Mouse (Mus musculus) heart, embryonic 13.5 days (tissue): Measurements from ENCODE around the gene Alg1. TPM values are rescaled to one million over a fixed set of nuclear protein-coding genes. Genes with fewer than 3 reads are reported as not detected.

Experiments
- ATAC-seq: fragments of 200-750 bp; cut with Nextera tagmentation; 2 replicates; pipeline ENCODE4 v1.8.0; 2017; ENCODE audit warnings: moderate TSS enrichment; ENCODE audit not compliant: insufficient number of reproducible peaks, low FRiP score, low TSS enrichment; ENCODE audit errors: extremely low read depth
- H3K27ac ChIP-seq: fragments of 300-500 bp; sonication (generic); replicated peaks from 2 replicates; pipeline ENCODE4 v1.5.1; 2015; ENCODE audit warnings: moderate library complexity, mild to moderate bottlenecking, inconsistent platforms
- H3K27me3 ChIP-seq: fragments of 300-500 bp; sonication (generic); replicated peaks from 2 replicates; pipeline ENCODE4 v1.6.1; 2015; ENCODE audit warnings: mild to moderate bottlenecking, inconsistent platforms
- H3K36me3 ChIP-seq: fragments of 300-500 bp; sonication (generic); 2 replicates; pipeline ENCODE4 v1.6.1; 2015; ENCODE audit warnings: mild to moderate bottlenecking, inconsistent platforms
- H3K4me1 ChIP-seq: fragments of 300-500 bp; sonication (generic); 2 replicates; pipeline ENCODE4 v1.6.1; 2015; ENCODE audit warnings: inconsistent platforms
- H3K4me2 ChIP-seq: fragments of 300-500 bp; sonication (generic); 2 replicates; pipeline ENCODE4 v1.6.1; 2015; ENCODE audit warnings: inconsistent platforms, mild to moderate bottlenecking, moderate library complexity
- H3K4me3 ChIP-seq: fragments of 300-500 bp; sonication (generic); 2 replicates; pipeline ENCODE4 v1.5.1; 2015; ENCODE audit warnings: moderate library complexity, mild to moderate bottlenecking, inconsistent platforms
- H3K9ac ChIP-seq: fragments of 300-500 bp; sonication (generic); 2 replicates; pipeline ENCODE4 v1.6.1; 2015; ENCODE audit warnings: inconsistent platforms, mild to moderate bottlenecking, moderate library complexity
- H3K9me3 ChIP-seq: fragments of 300-500 bp; sonication (generic); 2 replicates; pipeline ENCODE4 v1.6.1; 2016; ENCODE audit warnings: inconsistent platforms
- WGBS: fragments of 180-500 bp; shearing (Covaris S2); methylation state at CpG from one replicate; pipeline ENCODE4 v1.1.7; 2015; ENCODE audit warnings: mixed read lengths; 5-methylcytosine and 5-hydroxymethylcytosine counted together
- polyA plus RNA-seq: library from polyadenylated mRNA; unstranded; fragments of >200 nt; fragmentation: Nextera tagmentation; extraction: Ambion mirVana; gene quantifications from 2 replicates; pipeline ENCODE4 v1.2.1, GENCODE M21; 2015

Alg1 gene
- polyA plus RNA-seq, 1 experiment from 2014 or later = 22.2 TPM

GRCm38 (mm10) chr16:5242882-5243281 is 9.5 kb downstream of the Alg1 start:
- ATAC-seq = no peak
- Histone ChIP-seq H3K9ac (no peak overlapping the region), H3K27me3 (no peaks in the 10 kb centered on the region), H3K9me3 (no peaks in the 10 kb centered on the region), H3K27ac (no peak overlapping the region), H3K4me1 (no peaks in the 10 kb centered on the region), H3K4me2 (no peak overlapping the region), H3K4me3 (no peak overlapping the region), H3K36me3 (peaks cover 93% of the 10 kb centered on the region)
- 83% methylated on average over 6 of the region's 6 CpGs for WGBS

- H3K4me1 ChIP-seq = no peaks in the 10 kb centered on the region
- H3K9ac ChIP-seq = no peak overlapping the region
- H3K36me3 ChIP-seq = peaks cover 93% of the 10 kb centered on the region
- H3K9me3 ChIP-seq = no peaks in the 10 kb centered on the region
- no peak overlapping the region for H3K27ac ChIP-seq
- peak; percentile 25; the same call in 1 of the 2 replicates for ATAC-seq
- H3K4me2 ChIP-seq = no peak overlapping the region
- 28% methylated on average over 7 of the region's 7 CpGs for WGBS
- no peaks in the 10 kb centered on the region for H3K27me3 ChIP-seq
- H3K4me3 ChIP-seq = no peak overlapping the region
These were observed 11.0 kb downstream of the Alg1 start for GRCm38 (mm10) chr16:5244411-5244810.

GRCm38 (mm10) chr16:5250891-5251290 is 17.5 kb downstream of the Alg1 start:
- H3K9ac ChIP-seq = no peak overlapping the region
- ATAC-seq = no peak
- H3K4me3 ChIP-seq = no peak overlapping the region
- WGBS = 88% methylated on average over 3 of the region's 3 CpGs
- H3K4me1 ChIP-seq = peaks cover 15% of the 10 kb centered on the region
- no peaks in the 10 kb centered on the region for H3K9me3 ChIP-seq
- no peak overlapping the region for H3K4me2 ChIP-seq
- H3K27me3 ChIP-seq = no peaks in the 10 kb centered on the region
- H3K36me3 ChIP-seq = peaks cover 57% of the 10 kb centered on the region
- H3K27ac ChIP-seq = no peak overlapping the region

- no peaks in the 10 kb centered on the region for H3K9me3 ChIP-seq
- H3K4me1 ChIP-seq = peaks cover 17% of the 10 kb centered on the region
- H3K27ac ChIP-seq = no peak overlapping the region
- no peak overlapping the region for H3K4me3 ChIP-seq
- no peaks in the 10 kb centered on the region for H3K27me3 ChIP-seq
- H3K36me3 ChIP-seq = peaks cover 46% of the 10 kb centered on the region
- WGBS = 83% methylated on average over 2 of the region's 2 CpGs
- no peak for ATAC-seq
- no peak overlapping the region for H3K4me2 ChIP-seq
- no peak overlapping the region for H3K9ac ChIP-seq
These were observed 18.8 kb downstream of the Alg1 start for GRCm38 (mm10) chr16:5252260-5252659.

GRCm38 (mm10) chr16:5254346-5255025 is 21.1 kb downstream of the Alg1 start:
- peak; percentile 48 for ATAC-seq
- peak overlapping the region; percentile 87 for H3K4me2 ChIP-seq
- peak overlapping the region; percentile 80 for H3K4me3 ChIP-seq
- H3K27ac ChIP-seq = peak overlapping the region; percentile 85
- no peaks in the 10 kb centered on the region for H3K9me3 ChIP-seq
- H3K9ac ChIP-seq = peak overlapping the region; percentile 90
- peaks cover 17% of the 10 kb centered on the region for H3K4me1 ChIP-seq
- no peaks in the 10 kb centered on the region for H3K27me3 ChIP-seq
- H3K36me3 ChIP-seq = peaks cover 24% of the 10 kb centered on the region
- 5% methylated on average over 15 of the region's 15 CpGs for WGBS

GRCm38 (mm10) chr16:5255081-5255740 is 21.8 kb downstream of the Alg1 start:
- peaks cover 17% of the 10 kb centered on the region for H3K4me1 ChIP-seq
- peak overlapping the region; percentile 90 for H3K9ac ChIP-seq
- peak overlapping the region; percentile 85 for H3K27ac ChIP-seq
- no peaks in the 10 kb centered on the region for H3K27me3 ChIP-seq
- H3K4me3 ChIP-seq = peak overlapping the region; percentile 80
- no peak for ATAC-seq
- no peaks in the 10 kb centered on the region for H3K9me3 ChIP-seq
- H3K4me2 ChIP-seq = peak overlapping the region; percentile 87
- 2% methylated on average over 27 of the region's 27 CpGs for WGBS
- H3K36me3 ChIP-seq = peaks cover 17% of the 10 kb centered on the region

- Histone ChIP-seq H3K9ac (peak within 1 kb of the TSS; percentile 90), H3K4me2 (peak within 1 kb of the TSS; percentile 87), H3K4me1 (peaks cover 17% of the 10 kb centered on the region), H3K27me3 (no peaks in the 10 kb centered on the region), H3K4me3 (peak within 1 kb of the TSS; percentile 80), H3K27ac (peak within 1 kb of the TSS; percentile 85), H3K36me3 (peaks cover 11% of the 10 kb centered on the region), H3K9me3 (no peaks in the 10 kb centered on the region)
- WGBS = 1% methylated on average over 56 of the region's 57 CpGs
- ATAC-seq = peak; percentile 96
These were observed 22.5 kb downstream of the Alg1 start, which contains the start of gene Eef2kmt for GRCm38 (mm10) chr16:5255779-5256496. TSS of gene Eef2kmt (minus strand) at chr16:5255983.

- Histone ChIP-seq H3K4me3 (no peak overlapping the region), H3K9me3 (peaks cover 8% of the 10 kb centered on the region; the same call in 1 of the 2 replicates)
These were observed 29.7 kb downstream of the Alg1 start for GRCm38 (mm10) chr16:5263156-5263555.

GRCm38 (mm10) chr16:5263926-5264325 is 30.5 kb downstream of the Alg1 start:
- WGBS = 82% methylated on average over 7 of the region's 7 CpGs

More at GRCm38 (mm10) chr16:5263156-5263555, 29.7 kb downstream of the Alg1 start:
- no peak for ATAC-seq
- no peaks in the 10 kb centered on the region for H3K36me3 ChIP-seq
- WGBS = 65% methylated on average over 8 of the region's 8 CpGs
- no peak overlapping the region for H3K4me2 ChIP-seq
- no peaks in the 10 kb centered on the region for H3K4me1 ChIP-seq
- H3K9ac ChIP-seq = no peak overlapping the region
- H3K27ac ChIP-seq = no peak overlapping the region
- H3K27me3 ChIP-seq = no peaks in the 10 kb centered on the region

GRCm38 (mm10) chr16:5271411-5272035 is 38.1 kb downstream of the Alg1 start:
- H3K4me3 ChIP-seq = no peak overlapping the region
- no peaks in the 10 kb centered on the region for H3K27me3 ChIP-seq

More at GRCm38 (mm10) chr16:5263926-5264325, 30.5 kb downstream of the Alg1 start:
- Histone ChIP-seq H3K27me3 (no peaks in the 10 kb centered on the region), H3K27ac (no peak overlapping the region), H3K4me2 (no peak overlapping the region), H3K9ac (no peak overlapping the region), H3K36me3 (no peaks in the 10 kb centered on the region), H3K9me3 (peaks cover 8% of the 10 kb centered on the region; the same call in 1 of the 2 replicates), H3K4me3 (no peak overlapping the region), H3K4me1 (no peaks in the 10 kb centered on the region)
- ATAC-seq = no peak

GRCm38 (mm10) chr16:5272371-5272770 is 39.0 kb downstream of the Alg1 start:
- whole genome bisulfite sequencing = 64% methylated on average over 3 of the region's 3 CpGs
- H3K27ac ChIP-seq = no peak overlapping the region
- no peak for ATAC-seq

More at GRCm38 (mm10) chr16:5271411-5272035, 38.1 kb downstream of the Alg1 start:
- ATAC-seq = no peak
- 72% methylated on average over 4 of the region's 4 CpGs for WGBS
- Histone ChIP-seq H3K4me1 (no peaks in the 10 kb centered on the region), H3K9ac (no peak overlapping the region), H3K4me2 (no peak overlapping the region), H3K9me3 (no peaks in the 10 kb centered on the region), H3K36me3 (no peaks in the 10 kb centered on the region), H3K27ac (no peak overlapping the region)

More at GRCm38 (mm10) chr16:5272371-5272770, 39.0 kb downstream of the Alg1 start:
- no peak overlapping the region for H3K9ac ChIP-seq
- no peaks in the 10 kb centered on the region for H3K36me3 ChIP-seq
- H3K4me3 ChIP-seq = no peak overlapping the region
- H3K4me2 ChIP-seq = no peak overlapping the region
- H3K4me1 ChIP-seq = no peaks in the 10 kb centered on the region
- H3K27me3 ChIP-seq = no peaks in the 10 kb centered on the region
- no peaks in the 10 kb centered on the region for H3K9me3 ChIP-seq
